Mouse (Mus musculus): Measurements from ENCODE around the gene Klhdc7b.
"Not testable (repeated sequence)": the region's sequence is repeated elsewhere in the genome, so short reads cannot be mapped to it uniquely, and the experiment has no call there.

Klhdc7b gene

GRCm38 (mm10) chr15:89428136-89428790 is 43.5 kb downstream of the Klhdc7b start:
- no peak for DNase-seq (ENCODE audit: low spot score)

- DNase-seq (ENCODE audit: low spot score) = no peak
Observed at GRCm38 (mm10) chr15:89428821-89429351, 44.2 kb downstream of the Klhdc7b start.

- peak; percentile 89 for DNase-seq (ENCODE audit: low spot score)
Observed at GRCm38 (mm10) chr15:89429352-89430221, 44.9 kb downstream of the Klhdc7b start, which contains the start of the genes C730034F03Rik, Gm44502 and Chkb. TSS of gene C730034F03Rik (plus strand) at chr15:89429589. TSS of gene Gm44502 (minus strand) at chr15:89429696. TSS of gene Chkb (minus strand) at chr15:89429908.

- DNase-seq (ENCODE audit: low spot score) = peak; percentile 8
Observed at GRCm38 (mm10) chr15:89430341-89430740, 45.6 kb downstream of the Klhdc7b start.

GRCm38 (mm10) chr15:89430771-89431170 is 46.1 kb downstream of the Klhdc7b start:
- DNase-seq (ENCODE audit: low spot score) = not testable (repeated sequence)

- DNase-seq (ENCODE audit: low spot score) = no peak
Observed at GRCm38 (mm10) chr15:89431271-89431670, 46.6 kb downstream of the Klhdc7b start.

- DNase-seq (ENCODE audit: low spot score) = no peak
Observed at GRCm38 (mm10) chr15:89431806-89432205, 47.1 kb downstream of the Klhdc7b start.

GRCm38 (mm10) chr15:89432946-89433345 is 48.2 kb downstream of the Klhdc7b start:
- DNase-seq (ENCODE audit: low spot score) = no peak

- DNase-seq (ENCODE audit: low spot score) = no peak
Observed at GRCm38 (mm10) chr15:89434136-89434535, 49.4 kb downstream of the Klhdc7b start.

GRCm38 (mm10) chr15:89435878-89436277 is 51.2 kb downstream of the Klhdc7b start:
- no peak for DNase-seq (ENCODE audit: low spot score)

Measured in spleen, adult 12 weeks (tissue).